Mouse (Mus musculus): Measurements from ENCODE around the gene Gng10.

DNA sequence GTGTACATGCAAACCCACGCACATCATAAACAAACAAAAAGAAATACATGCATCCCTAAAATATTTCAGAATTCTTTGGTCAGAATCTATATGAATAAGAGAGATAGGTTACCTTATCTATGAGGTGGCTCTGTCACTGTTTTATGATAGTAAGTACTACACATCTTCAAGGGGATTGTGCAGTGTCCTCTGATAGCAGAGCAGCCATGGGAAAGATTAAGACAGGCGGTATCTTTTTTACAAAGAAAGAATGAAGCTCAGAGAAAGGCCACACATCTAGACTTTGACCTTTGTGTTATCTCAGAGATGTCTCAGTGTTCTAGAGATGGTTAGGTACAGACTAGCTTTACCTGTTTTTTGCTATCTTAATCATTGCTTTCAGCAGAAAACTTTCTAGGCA lies 18.0 kb upstream of the Gng10 start:
- TF ChIP-seq GATA1 (IDR thresholded peaks at IDR 0.05; ENCODE audit: low read length), result no peak
- TF ChIP-seq TAL1 (IDR thresholded peaks at IDR 0.05; ENCODE audit: low read length), result no peak

Data from erythroblast, embryonic 14.5 days (primary cell).